Mouse (Mus musculus) C2C12 (cell line): ENCODE measurements around the gene Itgb2.

ENCODE experiments used
- CEBPB ChIP-seq: IDR thresholded peaks from one replicate; pipeline ENCODE4 v1.6.1; 2011; ENCODE audit warnings: low read depth, mild to moderate bottlenecking, control low read depth, moderate library complexity
- CTCF ChIP-seq: IDR thresholded peaks from one replicate; pipeline ENCODE4 v1.5.1; 2011; ENCODE audit not compliant: control insufficient read depth, insufficient read depth, insufficient read length
- MAX ChIP-seq: IDR thresholded peaks from one replicate; pipeline ENCODE4 v1.6.1; 2011; ENCODE audit warnings: mild to moderate bottlenecking, control low read depth
- MYOG ChIP-seq: IDR thresholded peaks from one replicate; pipeline ENCODE4 v1.6.1; 2011; ENCODE audit not compliant: control insufficient read depth, insufficient read length; ENCODE audit errors: extremely low read depth
- USF1 ChIP-seq: IDR thresholded peaks from one replicate; pipeline ENCODE4 v1.6.1; 2011; ENCODE audit warnings: low read depth, mild to moderate bottlenecking, control low read depth, moderate library complexity

DNA sequence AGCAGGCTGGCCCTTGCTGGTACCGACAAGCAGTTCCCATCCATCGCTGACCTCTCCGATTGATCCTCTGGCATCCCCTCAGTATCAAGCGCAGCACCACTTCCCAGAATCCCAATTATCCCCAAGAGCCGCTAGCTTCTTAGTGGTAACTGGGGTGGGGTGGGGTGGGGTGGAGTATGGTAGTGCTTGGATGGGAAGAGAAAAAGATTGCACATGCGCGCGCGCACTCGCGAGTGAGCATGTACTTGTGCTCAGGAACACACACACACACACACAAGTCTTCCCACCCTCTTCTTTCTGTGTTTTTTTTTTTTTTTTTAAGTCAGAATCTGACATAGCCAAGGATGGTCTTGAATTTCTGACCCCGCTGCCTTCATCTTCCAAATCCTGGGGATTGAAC, 7.3 kb upstream of the Itgb2 start:
- TF ChIP-seq USF1, result no peak
- TF ChIP-seq CTCF, result no peak
- no peak for TF ChIP-seq CEBPB
- no peak for TF ChIP-seq MYOG
- TF ChIP-seq MAX, result no peak
